Mouse (Mus musculus) erythroblast, adult 5-6 weeks (primary cell): ENCODE data around the gene Adamts18. TPM values are rescaled to one million over a fixed set of nuclear protein-coding genes. Genes with fewer than 3 reads are reported as not detected.

Experiments
- ATAC-seq: replicated peaks from 2 replicates; pipeline ENCODE4 v1.8.0; 2016; ENCODE audit warnings: moderate number of reproducible peaks, mild to moderate bottlenecking, moderate TSS enrichment, inconsistent platforms; ENCODE audit not compliant: poor library complexity, low FRiP score, severe bottlenecking
- total RNA-seq, 2 experiments: library from RNA; stranded (forward) in 1 of 2; stranded (reverse) in 1 of 2; fragments of 150-400 nt in 1 of 2; fragments of 200-764, 138-1000 nt in 1 of 2; gene quantifications; 2 replicates each; pipeline versions ENCODE4 v1.2.3 to v1.2.4; 2015 to 2017; ENCODE audit warnings: low replicate concordance in 2 of 2

The Adamts18 gene
- total RNA-seq, 2 experiments from 2014 or later: not detected

GRCm38 (mm10) chr8:113765121-113765520, 83.4 kb downstream of the Adamts18 start:
- ATAC-seq: no peak

GRCm38 (mm10) chr8:113763592-113764355, 84.8 kb downstream of the Adamts18 start:
- no peak for ATAC-seq

GRCm38 (mm10) chr8:113762101-113762500, 86.4 kb downstream of the Adamts18 start:
- no peak for ATAC-seq

GRCm38 (mm10) chr8:113755866-113756265, 92.7 kb downstream of the Adamts18 start:
- ATAC-seq: no peak

- ATAC-seq: no peak
Observed at GRCm38 (mm10) chr8:113753153-113753552, 95.4 kb downstream of the Adamts18 start.

GRCm38 (mm10) chr8:113752349-113752748, 96.2 kb downstream of the Adamts18 start:
- ATAC-seq: no peak

- ATAC-seq: no peak
Observed at GRCm38 (mm10) chr8:113735496-113736060, 113.0 kb downstream of the Adamts18 start.

GRCm38 (mm10) chr8:113725331-113725730, 123.2 kb downstream of the Adamts18 start:
- no peak for ATAC-seq

- no peak for ATAC-seq
Observed at GRCm38 (mm10) chr8:113723873-113724538, 124.5 kb downstream of the Adamts18 start.

- ATAC-seq: no peak
Observed at GRCm38 (mm10) chr8:113721459-113721858, 127.1 kb downstream of the Adamts18 start.

- no peak for ATAC-seq
Observed at GRCm38 (mm10) chr8:113704968-113705367, 143.6 kb downstream of the Adamts18 start.

GRCm38 (mm10) chr8:113691622-113692343, 156.8 kb downstream of the Adamts18 start:
- ATAC-seq: no peak

- no peak for ATAC-seq
Observed at GRCm38 (mm10) chr8:113688543-113688915, 160.0 kb downstream of the Adamts18 start.

GRCm38 (mm10) chr8:113687889-113688542, 160.5 kb downstream of the Adamts18 start:
- ATAC-seq: no peak

- no peak for ATAC-seq
Observed at GRCm38 (mm10) chr8:113679361-113679760, 169.2 kb downstream of the Adamts18 start.

GRCm38 (mm10) chr8:113676811-113677210, 171.7 kb downstream of the Adamts18 start:
- ATAC-seq: no peak

GRCm38 (mm10) chr8:113675281-113675680, 173.3 kb downstream of the Adamts18 start:
- no peak for ATAC-seq

GRCm38 (mm10) chr8:113674611-113675010, 173.9 kb downstream of the Adamts18 start:
- no peak for ATAC-seq

- no peak for ATAC-seq
Observed at GRCm38 (mm10) chr8:113673300-113673699, 175.2 kb downstream of the Adamts18 start.
